Mouse (Mus musculus): Measurements from ENCODE around the gene Shq1.
A peak's percentile ranks its signal among the peaks of the same experiment; 100 is the strongest.

Gene Shq1

DNA sequence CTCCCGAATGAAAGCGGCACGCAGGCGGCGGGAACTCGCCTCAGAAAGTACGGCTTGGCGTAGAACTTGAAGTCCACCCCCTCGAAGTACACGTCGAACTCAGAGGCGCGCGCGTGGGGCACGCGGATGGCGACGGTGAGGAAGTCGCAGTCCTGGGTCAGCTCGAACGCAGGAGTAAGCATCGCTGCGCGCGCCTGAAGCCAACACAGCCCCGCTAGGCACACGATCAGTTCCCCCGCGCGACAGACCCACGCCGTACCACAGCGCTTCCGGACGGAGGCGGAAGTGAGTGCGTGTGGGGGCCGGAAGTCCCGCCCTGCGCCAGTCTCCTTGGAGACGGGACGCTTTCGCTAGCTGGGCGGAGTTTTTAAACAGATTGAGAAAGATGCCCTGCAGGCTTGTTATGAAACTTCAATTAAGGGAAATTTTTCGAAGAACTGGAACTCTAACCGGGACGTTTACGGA, at the start of gene Shq1:
Shq1 (minus strand) TSS at position 278 of the 465 bp plus-strand sequence.
- DNase-seq (ENCODE audit: low spot score in 2 of 2) = peak; percentile 75 to 91

GRCm38 (mm10) chr6:100720098-100720501, 49.1 kb upstream of the Shq1 start:
- DNase-seq (ENCODE audit: low spot score in 2 of 2) = no peak

DNA sequence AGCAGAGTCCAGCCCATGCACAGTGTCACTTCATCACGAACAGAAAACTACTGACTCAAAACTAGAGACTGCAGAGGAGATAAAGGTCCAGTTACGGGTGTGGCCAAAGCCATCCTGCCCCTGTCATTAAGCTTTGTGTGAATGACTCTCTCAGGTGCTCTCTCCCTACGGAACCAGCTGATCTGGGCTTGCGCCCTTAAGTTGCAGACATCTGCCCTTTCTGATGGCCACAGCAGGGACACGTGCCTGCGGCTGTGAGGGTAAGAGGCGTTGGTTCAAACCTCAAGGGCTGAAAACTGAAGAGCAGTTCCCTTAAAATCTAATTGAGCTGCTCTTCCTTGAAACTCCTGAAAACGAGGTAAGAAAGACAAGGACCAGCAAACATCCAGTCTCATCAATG, 45.9 kb upstream of the Shq1 start:
- no peak for DNase-seq (ENCODE audit: low spot score in 2 of 2)

- no peak for DNase-seq (ENCODE audit: low spot score in 2 of 2)
Measured at GRCm38 (mm10) chr6:100716152-100716551, 45.2 kb upstream of the Shq1 start.

GRCm38 (mm10) chr6:100715296-100715828, 44.4 kb upstream of the Shq1 start:
- no peak for DNase-seq (ENCODE audit: low spot score in 2 of 2)

DNA sequence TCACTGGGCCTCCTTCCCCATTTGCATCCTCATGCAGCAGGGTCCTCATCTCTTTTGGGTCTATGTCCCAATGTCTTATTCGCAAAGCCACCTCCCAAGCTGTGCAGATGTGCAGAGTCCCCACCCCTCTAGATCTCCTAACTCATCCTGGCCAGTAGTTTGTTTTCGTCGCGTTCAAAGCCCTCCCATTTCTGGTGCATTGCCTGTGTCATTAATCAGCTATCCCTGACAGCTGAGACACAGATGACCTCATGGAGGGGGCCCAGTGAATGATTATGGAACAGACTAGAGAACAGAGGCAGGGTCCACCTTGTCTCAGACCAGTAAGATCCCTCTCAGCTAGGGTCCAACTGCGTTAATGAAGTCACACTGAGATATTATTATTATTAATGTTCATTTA, 39.9 kb upstream of the Shq1 start:
- DNase-seq (ENCODE audit: low spot score in 2 of 2) = no peak

GRCm38 (mm10) chr6:100710170-100710569, 39.2 kb upstream of the Shq1 start:
- DNase-seq (ENCODE audit: low spot score in 2 of 2) = no peak

DNA sequence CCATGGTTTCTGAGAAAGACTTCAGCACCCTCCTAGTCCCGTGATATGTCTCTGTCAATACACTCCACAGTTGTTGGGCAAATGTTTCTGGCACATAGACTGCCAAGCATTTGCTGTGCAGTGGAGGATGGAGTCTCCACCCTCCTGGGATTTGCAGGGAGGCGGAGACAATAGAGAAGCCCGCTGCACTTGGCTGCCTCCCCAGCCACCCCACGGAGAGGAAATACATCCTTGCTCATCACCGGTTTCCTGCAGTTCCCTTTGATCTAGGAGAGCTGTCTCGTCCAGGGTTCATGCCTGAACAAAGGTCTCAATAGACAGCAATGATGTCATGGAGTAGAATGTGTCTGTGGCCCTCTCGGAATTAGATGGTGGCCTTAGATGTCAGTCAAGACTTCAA, 38.5 kb upstream of the Shq1 start:
- no peak for DNase-seq (ENCODE audit: low spot score in 2 of 2)

GRCm38 (mm10) chr6:100708996-100709395, 38.0 kb upstream of the Shq1 start:
- no peak for DNase-seq (ENCODE audit: low spot score in 2 of 2)

DNA sequence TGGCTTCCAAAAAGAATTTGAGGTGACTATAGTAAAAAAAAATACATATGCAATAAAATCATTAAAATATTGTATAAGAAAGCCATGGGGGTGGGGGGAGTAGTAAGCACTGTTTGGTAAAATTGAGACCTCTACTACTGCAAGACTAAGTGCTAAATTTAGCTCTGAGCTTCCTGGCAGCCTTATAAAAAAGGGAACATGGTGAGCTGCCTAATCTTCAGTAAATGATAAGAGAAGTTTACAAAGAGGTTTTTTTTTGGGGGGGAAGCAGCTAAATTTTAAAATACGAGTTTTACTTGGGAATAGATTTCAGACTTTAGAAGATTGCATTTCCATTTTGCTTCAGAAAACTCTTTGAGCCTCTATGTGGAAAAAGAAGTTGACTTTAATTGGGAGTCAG, 37.3 kb upstream of the Shq1 start:
- DNase-seq (ENCODE audit: low spot score in 2 of 2) = no peak

GRCm38 (mm10) chr6:100707557-100707956, 36.6 kb upstream of the Shq1 start:
- DNase-seq (ENCODE audit: low spot score in 2 of 2) = no peak

GRCm38 (mm10) chr6:100706861-100707260, 35.9 kb upstream of the Shq1 start:
- DNase-seq (ENCODE audit: low spot score in 2 of 2) = no peak

DNA sequence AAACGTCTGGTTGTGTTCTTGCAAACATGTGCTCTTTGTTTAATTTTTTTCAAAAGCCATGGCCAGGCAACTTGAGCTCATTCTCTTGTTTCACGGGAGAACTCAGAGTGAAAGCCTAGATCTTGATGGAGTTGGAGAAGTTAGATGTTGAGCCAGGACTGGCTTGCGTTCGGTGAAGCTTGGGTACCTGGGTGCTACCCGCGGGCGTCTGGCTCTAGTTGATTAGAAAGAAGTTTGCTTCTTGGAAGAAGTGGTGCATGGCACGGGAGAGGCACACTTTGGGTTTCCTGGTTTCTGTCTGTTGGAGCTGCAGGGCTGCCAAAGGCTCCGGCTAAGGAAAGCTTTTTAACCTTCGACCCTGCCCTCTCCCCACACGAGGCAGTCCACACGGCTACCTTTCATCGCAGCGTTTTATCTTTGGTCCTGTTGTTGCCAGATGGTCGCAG, 34.4 kb upstream of the Shq1 start:
- DNase-seq (ENCODE audit: low spot score in 2 of 2) = no peak

GRCm38 (mm10) chr6:100704574-100705365, 33.8 kb upstream of the Shq1 start, which contains the start of gene Gxylt2:
Gene Gxylt2, plus strand, starts transcription at chr6:100704734.
- no peak for DNase-seq (ENCODE audit: low spot score in 2 of 2)

- no peak for DNase-seq (ENCODE audit: low spot score in 2 of 2)
Measured at GRCm38 (mm10) chr6:100704197-100704573, 33.2 kb upstream of the Shq1 start.

DNA sequence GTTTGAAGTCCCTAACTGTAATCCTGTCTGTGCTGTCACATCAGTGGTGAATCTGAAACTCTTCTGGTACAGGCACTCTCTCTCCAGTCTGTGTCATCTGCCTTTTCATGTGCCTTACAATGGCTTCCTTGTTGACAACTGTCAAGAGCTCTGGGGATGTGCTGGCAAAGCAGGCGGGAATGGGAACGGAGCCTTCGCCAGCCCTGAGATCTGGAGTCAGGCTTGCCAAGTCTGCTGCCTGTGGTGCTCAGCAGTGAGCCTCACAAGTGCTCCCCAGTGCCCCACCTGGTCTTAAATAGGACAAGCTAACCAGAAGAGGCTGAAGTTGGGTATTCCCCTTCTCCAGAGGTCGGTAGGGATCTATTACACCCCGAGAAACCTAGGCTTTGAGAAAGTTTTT, 29.8 kb upstream of the Shq1 start:
- no peak for DNase-seq (ENCODE audit: low spot score in 2 of 2)

DNA sequence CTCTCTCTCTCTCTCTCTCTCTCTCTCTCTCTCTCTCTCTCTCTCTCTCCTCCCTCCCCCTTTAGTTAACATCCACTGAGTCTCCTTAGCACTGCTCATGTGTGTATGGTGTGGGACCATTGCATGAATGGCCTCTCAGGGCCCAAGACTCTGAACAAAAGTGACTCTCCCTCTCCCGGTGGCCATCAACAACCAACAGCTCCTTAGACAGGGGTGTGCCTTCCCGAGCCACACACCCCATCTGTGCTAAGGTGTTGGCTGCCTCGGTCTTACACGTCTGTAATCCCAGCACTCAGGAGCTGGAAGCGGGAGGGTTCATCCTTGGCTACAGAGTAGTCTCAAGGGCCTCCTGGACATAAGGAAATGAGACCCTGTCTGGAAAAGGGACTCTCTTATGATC, 29.0 kb upstream of the Shq1 start:
- DNase-seq (ENCODE audit: low spot score in 2 of 2) = no peak

GRCm38 (mm10) chr6:100686341-100686740, 15.4 kb upstream of the Shq1 start:
- no peak for DNase-seq (ENCODE audit: low spot score in 2 of 2)

- DNase-seq (ENCODE audit: low spot score in 2 of 2) = no peak
Measured at GRCm38 (mm10) chr6:100678636-100679035, 7.7 kb upstream of the Shq1 start.

DNA sequence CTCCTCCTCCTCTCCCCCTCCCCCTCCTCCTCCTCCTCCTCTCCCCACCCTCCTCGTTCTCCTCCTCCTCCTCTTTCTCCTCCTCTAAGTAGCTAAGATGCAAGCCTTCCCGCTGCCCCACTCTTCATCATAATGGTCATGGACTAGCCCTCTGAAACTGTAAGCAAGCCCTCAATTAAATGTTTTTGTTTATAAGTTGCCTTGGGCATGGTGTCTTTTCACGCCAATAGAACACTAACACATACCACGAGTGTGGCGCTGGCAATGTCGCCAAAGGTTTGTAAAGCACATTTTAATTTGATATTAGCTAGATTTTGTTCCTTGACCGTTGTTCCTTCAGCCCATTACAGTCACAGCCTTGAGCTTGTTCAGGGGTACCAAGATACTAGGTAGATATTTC, 5.5 kb upstream of the Shq1 start:
- no peak for DNase-seq (ENCODE audit: low spot score in 2 of 2)

- no peak for DNase-seq (ENCODE audit: low spot score in 2 of 2)
Measured at GRCm38 (mm10) chr6:100674974-100675373, 4.0 kb upstream of the Shq1 start.

GRCm38 (mm10) chr6:100671401-100671800, 444 bp upstream of the Shq1 start:
- no peak for DNase-seq (ENCODE audit: low spot score in 2 of 2)

DNA sequence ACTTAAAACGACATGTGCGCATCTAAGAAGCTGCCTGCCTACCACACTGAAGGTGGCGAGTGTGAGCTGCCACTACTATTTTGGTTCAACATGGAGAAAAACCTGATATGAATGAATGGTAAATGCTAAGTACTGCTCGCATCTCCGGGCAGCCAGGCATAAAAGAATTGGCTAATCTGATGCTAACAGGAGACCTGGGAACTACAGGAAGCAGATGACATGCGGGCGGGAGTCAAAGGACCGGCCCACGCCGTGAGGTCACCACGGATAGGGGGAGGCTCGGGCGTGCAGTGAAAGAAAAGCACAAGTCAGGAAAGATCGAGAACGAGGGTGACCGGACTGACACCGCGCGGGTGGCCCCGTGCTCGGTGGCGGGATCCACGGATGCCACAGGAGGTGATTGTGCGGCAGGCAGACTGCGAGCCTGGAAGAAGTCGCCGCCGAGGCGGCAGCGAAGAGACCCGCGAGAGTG, 551 bp downstream of the Shq1 start:
- peak in 1 of 2 experiments; percentile 55 for DNase-seq (ENCODE audit: low spot score in 2 of 2)

Data from spleen, postnatal 10 days (tissue).